Mouse (Mus musculus): ENCODE results near the gene Cldn24. TPM values are rescaled to one million over a fixed set of nuclear protein-coding genes. Genes with fewer than 3 reads are reported as not detected.

Cldn24 gene
- polyA plus RNA-seq (2016; fragmentation: Nextera tagmentation; extraction: Ambion mirVana): not detected in 2 replicates

GRCm38 (mm10) chr8:47821843-47822242 lies at the start of gene Cldn24:
Gene Cldn24, plus strand, starts transcription at chr8:47822143.
- H3K27ac ChIP-seq: no peak within 1 kb of the TSS
- H3K27me3 ChIP-seq (ENCODE audit: insufficient read depth, poor library complexity, severe bottlenecking): no peaks in the 10 kb centered on the region
- H3K4me3 ChIP-seq: no peak within 1 kb of the TSS
- no peaks in the 10 kb centered on the region for H3K9me3 ChIP-seq
- DNase-seq (ENCODE audit: low spot score): no peak
- no peaks in the 10 kb centered on the region for H3K36me3 ChIP-seq
- 84% methylated on average over 6 of the region's 6 CpGs for WGBS
- H3K4me1 ChIP-seq: peaks cover 10% of the 10 kb centered on the region

GRCm38 (mm10) chr8:47772986-47773385 lies 49.0 kb upstream of the Cldn24 start:
- 71% methylated on average over 5 of the region's 5 CpGs for WGBS
- no peaks in the 10 kb centered on the region for H3K36me3 ChIP-seq
- no peak overlapping the region for H3K27ac ChIP-seq
- DNase-seq (ENCODE audit: low spot score): peak; percentile 36
- H3K4me3 ChIP-seq: no peak overlapping the region
- peaks cover 4% of the 10 kb centered on the region; the same call in 1 of the 2 replicates for H3K4me1 ChIP-seq
- no peaks in the 10 kb centered on the region for H3K27me3 ChIP-seq (ENCODE audit: insufficient read depth, poor library complexity, severe bottlenecking)
- no peaks in the 10 kb centered on the region for H3K9me3 ChIP-seq

- Histone ChIP-seq H3K9me3 (no peaks in the 10 kb centered on the region), H3K36me3 (no peaks in the 10 kb centered on the region), H3K27me3 (ENCODE audit: insufficient read depth, poor library complexity, severe bottlenecking) (no peaks in the 10 kb centered on the region), H3K4me3 (no peak overlapping the region), H3K4me1 (no peaks in the 10 kb centered on the region), H3K27ac (no peak overlapping the region)
- 89% methylated on average over 7 of the region's 7 CpGs for WGBS
- DNase-seq (ENCODE audit: low spot score): no peak
Measured at GRCm38 (mm10) chr8:47777415-47777814, 44.5 kb upstream of the Cldn24 start.

- DNase-seq (ENCODE audit: low spot score): no peak
- Histone ChIP-seq H3K27ac (no peak overlapping the region), H3K4me1 (no peaks in the 10 kb centered on the region), H3K9me3 (no peaks in the 10 kb centered on the region), H3K36me3 (no peaks in the 10 kb centered on the region), H3K27me3 (ENCODE audit: insufficient read depth, poor library complexity, severe bottlenecking) (no peaks in the 10 kb centered on the region), H3K4me3 (no peak overlapping the region)
- 75% methylated on average over 6 of the region's 6 CpGs for WGBS
Measured at GRCm38 (mm10) chr8:47779589-47779988, 42.4 kb upstream of the Cldn24 start.

GRCm38 (mm10) chr8:47781881-47782280 lies 40.1 kb upstream of the Cldn24 start:
- no peaks in the 10 kb centered on the region for H3K9me3 ChIP-seq
- H3K27me3 ChIP-seq (ENCODE audit: insufficient read depth, poor library complexity, severe bottlenecking): no peaks in the 10 kb centered on the region
- H3K4me1 ChIP-seq: no peaks in the 10 kb centered on the region
- DNase-seq (ENCODE audit: low spot score): no peak
- no peaks in the 10 kb centered on the region for H3K36me3 ChIP-seq
- no peak overlapping the region for H3K27ac ChIP-seq
- WGBS: 88% methylated on average over 4 of the region's 4 CpGs
- H3K4me3 ChIP-seq: no peak overlapping the region

GRCm38 (mm10) chr8:47783544-47783943 lies 38.4 kb upstream of the Cldn24 start:
- H3K4me1 ChIP-seq: 0 out of 2 replicates have a peak, but pooled peaks cover 6% of the 10 kb centered on the region
- no peaks in the 10 kb centered on the region for H3K9me3 ChIP-seq
- 84% methylated on average over 2 of the region's 2 CpGs for WGBS
- H3K27ac ChIP-seq: no peak overlapping the region
- H3K27me3 ChIP-seq (ENCODE audit: insufficient read depth, poor library complexity, severe bottlenecking): no peaks in the 10 kb centered on the region
- DNase-seq (ENCODE audit: low spot score): no peak
- H3K4me3 ChIP-seq: no peak overlapping the region
- no peaks in the 10 kb centered on the region for H3K36me3 ChIP-seq

- no peak for DNase-seq (ENCODE audit: low spot score)
- H3K27me3 ChIP-seq (ENCODE audit: insufficient read depth, poor library complexity, severe bottlenecking): no peaks in the 10 kb centered on the region
- 88% methylated on average over 6 of the region's 6 CpGs for WGBS
- H3K9me3 ChIP-seq: no peaks in the 10 kb centered on the region
- no peaks in the 10 kb centered on the region for H3K36me3 ChIP-seq
- no peak overlapping the region for H3K4me3 ChIP-seq
- H3K4me1 ChIP-seq: 0 out of 2 replicates have a peak, but pooled peaks cover 6% of the 10 kb centered on the region
- H3K27ac ChIP-seq: no peak overlapping the region
Measured at GRCm38 (mm10) chr8:47783944-47784343, 38.0 kb upstream of the Cldn24 start.

- Histone ChIP-seq H3K27me3 (ENCODE audit: insufficient read depth, poor library complexity, severe bottlenecking) (no peaks in the 10 kb centered on the region), H3K27ac (no peak overlapping the region), H3K9me3 (no peaks in the 10 kb centered on the region), H3K4me3 (no peak overlapping the region), H3K4me1 (0 out of 2 replicates have a peak, but pooled peaks cover 6% of the 10 kb centered on the region), H3K36me3 (no peaks in the 10 kb centered on the region)
- WGBS: 82% methylated on average over 7 of the region's 7 CpGs
- DNase-seq (ENCODE audit: low spot score): no peak
Measured at GRCm38 (mm10) chr8:47784436-47784835, 37.5 kb upstream of the Cldn24 start.

GRCm38 (mm10) chr8:47786323-47786722 lies 35.6 kb upstream of the Cldn24 start:
- 90% methylated on average over 15 of the region's 15 CpGs for WGBS
- no peaks in the 10 kb centered on the region for H3K27me3 ChIP-seq (ENCODE audit: insufficient read depth, poor library complexity, severe bottlenecking)

GRCm38 (mm10) chr8:47787705-47788104 lies 34.2 kb upstream of the Cldn24 start:
- Histone ChIP-seq H3K4me3 (no peak overlapping the region), H3K27ac (no peak overlapping the region), H3K9me3 (no peaks in the 10 kb centered on the region), H3K4me1 (0 out of 2 replicates have a peak, but pooled peaks cover 6% of the 10 kb centered on the region), H3K36me3 (no peaks in the 10 kb centered on the region), H3K27me3 (ENCODE audit: insufficient read depth, poor library complexity, severe bottlenecking) (no peaks in the 10 kb centered on the region)
- WGBS: 64% methylated on average over 10 of the region's 10 CpGs
- no peak for DNase-seq (ENCODE audit: low spot score)

More at GRCm38 (mm10) chr8:47786323-47786722, 35.6 kb upstream of the Cldn24 start:
- no peak for DNase-seq (ENCODE audit: low spot score)
- Histone ChIP-seq H3K36me3 (no peaks in the 10 kb centered on the region), H3K27ac (no peak overlapping the region), H3K9me3 (no peaks in the 10 kb centered on the region), H3K4me1 (0 out of 2 replicates have a peak, but pooled peaks cover 6% of the 10 kb centered on the region), H3K4me3 (no peak overlapping the region)

GRCm38 (mm10) chr8:47791986-47792385 lies 30.0 kb upstream of the Cldn24 start:
- H3K27me3 ChIP-seq (ENCODE audit: insufficient read depth, poor library complexity, severe bottlenecking): no peaks in the 10 kb centered on the region
- WGBS: 81% methylated on average over 9 of the region's 9 CpGs
- DNase-seq (ENCODE audit: low spot score): no peak
- H3K4me1 ChIP-seq: 0 out of 2 replicates have a peak, but pooled peaks cover 6% of the 10 kb centered on the region
- H3K27ac ChIP-seq: no peak overlapping the region
- no peak overlapping the region for H3K4me3 ChIP-seq
- H3K9me3 ChIP-seq: no peaks in the 10 kb centered on the region
- H3K36me3 ChIP-seq: no peaks in the 10 kb centered on the region

GRCm38 (mm10) chr8:47799438-47799837 lies 22.5 kb upstream of the Cldn24 start:
- no peak overlapping the region for H3K27ac ChIP-seq
- no peaks in the 10 kb centered on the region for H3K27me3 ChIP-seq (ENCODE audit: insufficient read depth, poor library complexity, severe bottlenecking)
- no peaks in the 10 kb centered on the region for H3K9me3 ChIP-seq
- H3K4me1 ChIP-seq: no peaks in the 10 kb centered on the region
- no peak overlapping the region for H3K4me3 ChIP-seq
- H3K36me3 ChIP-seq: no peaks in the 10 kb centered on the region
- DNase-seq (ENCODE audit: low spot score): no peak
- WGBS: 65% methylated on average over 6 of the region's 6 CpGs

- no peaks in the 10 kb centered on the region for H3K27me3 ChIP-seq (ENCODE audit: insufficient read depth, poor library complexity, severe bottlenecking)
- 71% methylated on average over 2 of the region's 2 CpGs for WGBS
- DNase-seq (ENCODE audit: low spot score): no peak
- H3K36me3 ChIP-seq: no peaks in the 10 kb centered on the region
- H3K4me1 ChIP-seq: peaks cover 3% of the 10 kb centered on the region; the same call in 1 of the 2 replicates
- H3K4me3 ChIP-seq: no peak overlapping the region
- no peak overlapping the region for H3K27ac ChIP-seq
- no peaks in the 10 kb centered on the region for H3K9me3 ChIP-seq
Measured at GRCm38 (mm10) chr8:47802349-47802748, 19.6 kb upstream of the Cldn24 start.

GRCm38 (mm10) chr8:47804262-47804661 lies 17.7 kb upstream of the Cldn24 start:
- H3K9me3 ChIP-seq: no peaks in the 10 kb centered on the region
- WGBS: 76% methylated on average over 1 of the region's 1 CpGs
- peaks cover 3% of the 10 kb centered on the region; the same call in 1 of the 2 replicates for H3K4me1 ChIP-seq
- no peak overlapping the region for H3K4me3 ChIP-seq
- DNase-seq (ENCODE audit: low spot score): no peak
- no peaks in the 10 kb centered on the region for H3K36me3 ChIP-seq
- H3K27ac ChIP-seq: no peak overlapping the region
- H3K27me3 ChIP-seq (ENCODE audit: insufficient read depth, poor library complexity, severe bottlenecking): no peaks in the 10 kb centered on the region

Measured in heart, embryonic 10.5 days (tissue).